8 mouse cellular contexts compared by ENCODE assay signal in genomic region chr5:136988420-136988819, GRCm38 (mm10). TPM values are rescaled to one million over a fixed set of nuclear protein-coding genes. Genes with fewer than 3 reads are reported as not detected.
DNase-seq lines count a peak whose midpoint lies in the region; ATAC-seq and TF ChIP-seq lines count a peak whose summit lies in the region.

No protein-coding gene starts in this region.

- peak overlapping the region; percentile 89 for H3K27ac ChIP-seq in gastrocnemius, adult 2 months
- H3K27ac ChIP-seq in forebrain, embryonic 11.5 days (ENCODE audit: low read depth, low read length) = no peak overlapping the region
- H3K27ac ChIP-seq in intestine, embryonic 15.5 days = 0 out of 2 replicates have a peak overlapping the region, but pooled peaks have one; percentile 17
- H3K27ac ChIP-seq in lung, postnatal 0 days (ENCODE audit: low read length) = no peak overlapping the region
- no peak overlapping the region for H3K27ac ChIP-seq in stomach, postnatal 0 days (replicated peaks)

- DNase-seq in gastrocnemius, adult 2 months = peak; percentile 63
- DNase-seq in gastrocnemius, adult 8-10 months (ENCODE audit: low spot score in 2 of 2) = no peak
- DNase-seq in forebrain, embryonic 11.5 days (ENCODE audit: low spot score) = no peak
- DNase-seq in lung, postnatal 0 days (ENCODE audit: low spot score) = peak; percentile 52
- DNase-seq in stomach, postnatal 0 days (ENCODE audit: low spot score) = no peak

- TF ChIP-seq EP300 in lung, postnatal 0 days (IDR thresholded peaks at IDR 0.05) = no peak
- TF ChIP-seq EP300 in stomach, postnatal 0 days (optimal IDR thresholded peaks at IDR 0.05) = no peak

- H3K4me2 ChIP-seq in forebrain, embryonic 11.5 days (ENCODE audit: low read depth, low read length, severe bottlenecking) = peak overlapping the region; percentile 92
- peak overlapping the region; percentile 76 for H3K4me2 ChIP-seq in intestine, embryonic 15.5 days (replicated peaks)
- H3K4me2 ChIP-seq in lung, postnatal 0 days (replicated peaks; ENCODE audit: low read depth, low read length) = peak overlapping the region; percentile 94
- peak overlapping the region; percentile 93 for H3K4me2 ChIP-seq in stomach, postnatal 0 days (replicated peaks; ENCODE audit: low read depth)

- peak overlapping the region; percentile 91 for H3K4me3 ChIP-seq in gastrocnemius, adult 2 months
- peak overlapping the region; percentile 96 for H3K4me3 ChIP-seq in E14TG2a.4 (replicated peaks; ENCODE audit: low read length)
- peak overlapping the region; percentile 88 for H3K4me3 ChIP-seq in forebrain, embryonic 11.5 days (ENCODE audit: low read depth, low read length)
- peak overlapping the region; percentile 91 for H3K4me3 ChIP-seq in intestine, embryonic 15.5 days (replicated peaks)
- peak overlapping the region; percentile 81; the same call in 1 of the 2 replicates for H3K4me3 ChIP-seq in lung, postnatal 0 days (ENCODE audit: low read depth, low read length)
- H3K4me3 ChIP-seq in stomach, postnatal 0 days (ENCODE audit: low read depth, low read length) = peak overlapping the region; percentile 92

- peak overlapping the region; percentile 98; the same call in 1 of the 2 replicates for H3K9ac ChIP-seq in forebrain, embryonic 11.5 days (ENCODE audit: low read length)
- H3K9ac ChIP-seq in intestine, embryonic 15.5 days = peak overlapping the region; percentile 93
- H3K9ac ChIP-seq in lung, postnatal 0 days (replicated peaks; ENCODE audit: low read depth) = no peak overlapping the region
- no peak overlapping the region; the same call in 1 of the 2 replicates for H3K9ac ChIP-seq in stomach, postnatal 0 days (ENCODE audit: low read length)

- intact Hi-C loops in gastrocnemius, adult 2 months (cut with DNase I) = no loop called here

- H3K9me3 ChIP-seq in E14TG2a.4 (ENCODE audit: low read length) = no peaks in the 10 kb centered on the region
- H3K9me3 ChIP-seq in forebrain, embryonic 11.5 days (ENCODE audit: control insufficient read depth, low read length) = no peaks in the 10 kb centered on the region
- H3K9me3 ChIP-seq in intestine, embryonic 15.5 days = no peaks in the 10 kb centered on the region
- H3K9me3 ChIP-seq in lung, postnatal 0 days (ENCODE audit: low read length) = no peaks in the 10 kb centered on the region
- no peaks in the 10 kb centered on the region for H3K9me3 ChIP-seq in stomach, postnatal 0 days (ENCODE audit: control insufficient read depth, low read length)

- WGBS in forebrain, embryonic 11.5 days = 86% methylated on average over 7 of the region's 7 CpGs
- 52% methylated on average over 7 of the region's 7 CpGs for WGBS in intestine, embryonic 15.5 days
- WGBS in lung, postnatal 0 days = 29% methylated on average over 7 of the region's 7 CpGs
- 38% methylated on average over 7 of the region's 7 CpGs for WGBS in stomach, postnatal 0 days

- H3K36me3 ChIP-seq in E14TG2a.4 (ENCODE audit: insufficient read depth, low read length) = peaks cover 77% of the 10 kb centered on the region
- peaks cover 11% of the 10 kb centered on the region; the same call in 1 of the 2 replicates for H3K36me3 ChIP-seq in forebrain, embryonic 11.5 days (ENCODE audit: control insufficient read depth, insufficient read depth, low read length)
- peaks cover 29% of the 10 kb centered on the region for H3K36me3 ChIP-seq in intestine, embryonic 15.5 days
- H3K36me3 ChIP-seq in lung, postnatal 0 days (ENCODE audit: insufficient read depth, low read length) = peaks cover 21% of the 10 kb centered on the region
- H3K36me3 ChIP-seq in stomach, postnatal 0 days (ENCODE audit: control insufficient read depth, insufficient read depth, low read length) = peaks cover 23% of the 10 kb centered on the region

- H3K27me3 ChIP-seq in E14TG2a.4 (ENCODE audit: insufficient read depth, low read length) = no peaks in the 10 kb centered on the region
- H3K27me3 ChIP-seq in forebrain, embryonic 11.5 days (ENCODE audit: control insufficient read depth, insufficient read depth, low read length) = no peaks in the 10 kb centered on the region
- no peaks in the 10 kb centered on the region for H3K27me3 ChIP-seq in intestine, embryonic 15.5 days (replicated peaks)
- no peaks in the 10 kb centered on the region for H3K27me3 ChIP-seq in lung, postnatal 0 days (replicated peaks; ENCODE audit: insufficient read depth, low read length)
- no peaks in the 10 kb centered on the region for H3K27me3 ChIP-seq in stomach, postnatal 0 days (ENCODE audit: control insufficient read depth, insufficient read depth, low read length)

- no peak for TF ChIP-seq CTCF in gastrocnemius, adult 2 months (IDR thresholded peaks at IDR 0.05)
- TF ChIP-seq CTCF in E14TG2a.4 (conservative IDR thresholded peaks at IDR 0.05; ENCODE audit: low read length) = no peak
- no peak for TF ChIP-seq CTCF in lung, postnatal 0 days (IDR thresholded peaks at IDR 0.05)
- TF ChIP-seq CTCF in stomach, postnatal 0 days (IDR thresholded peaks at IDR 0.05; ENCODE audit: low read depth) = no peak

- H3K4me1 ChIP-seq in E14TG2a.4 (replicated peaks; ENCODE audit: low read depth, low read length) = peaks cover 51% of the 10 kb centered on the region
- peaks cover 2% of the 10 kb centered on the region; the same call in 1 of the 2 replicates for H3K4me1 ChIP-seq in forebrain, embryonic 11.5 days (replicated peaks; ENCODE audit: control insufficient read depth, insufficient read depth, low read length)
- H3K4me1 ChIP-seq in intestine, embryonic 15.5 days (replicated peaks) = peaks cover 13% of the 10 kb centered on the region
- peaks cover 11% of the 10 kb centered on the region for H3K4me1 ChIP-seq in lung, postnatal 0 days (ENCODE audit: insufficient read depth, low read depth, low read length)
- 0 out of 2 replicates have a peak, but pooled peaks cover 2% of the 10 kb centered on the region for H3K4me1 ChIP-seq in stomach, postnatal 0 days (replicated peaks; ENCODE audit: control insufficient read depth, insufficient read depth)

- ATAC-seq in forebrain, embryonic 11.5 days (replicated peaks; ENCODE audit: low FRiP score) = no peak
- no peak for ATAC-seq in intestine, embryonic 15.5 days
- no peak for ATAC-seq in lung, postnatal 0 days
- no peak for ATAC-seq in stomach, postnatal 0 days (ENCODE audit: low FRiP score, low TSS enrichment)
- ATAC-seq in frontal cortex, adult (ENCODE audit: low TSS enrichment) = no peak

RNA-seq across cellular contexts. Expression of gene Znhit1, which starts 0.6 kb away (rescaled TPM):
- total RNA-seq in gastrocnemius, adult 2 months (2021) = 10 to 100 TPM; 61.2 to 79.6 TPM
- total RNA-seq in gastrocnemius, adult 8-10 months (2022) = 10 to 100 TPM; 62.4 to 85.5 (median 72.4) TPM
- polyA plus RNA-seq in forebrain, embryonic 11.5 days (2014; fragmentation: Nextera tagmentation; extraction: Ambion mirVana) = 93.4 and 99.5 TPM in 2 replicates
- 99.9 and 111 TPM in 2 replicates for polyA plus RNA-seq in intestine, embryonic 15.5 days (2015; fragmentation: Nextera tagmentation; extraction: Ambion mirVana)
- polyA plus RNA-seq in lung, postnatal 0 days (2015; fragmentation: Nextera tagmentation; extraction: Ambion mirVana) = 80.8 and 83.9 TPM in 2 replicates
- 81.0 and 89.1 TPM in 2 replicates for polyA plus RNA-seq in stomach, postnatal 0 days (2015; fragmentation: Nextera tagmentation; extraction: Ambion mirVana)

RNA-seq across cellular contexts. Expression of gene Plod3, which starts 1.6 kb away (rescaled TPM):
- total RNA-seq in gastrocnemius, adult 2 months (2021) = 10 to 100 TPM; 15.2 to 20.6 TPM
- total RNA-seq in gastrocnemius, adult 8-10 months (2022) = 10 to 100 TPM; 15.9 to 18.1 (median 17.0) TPM
- polyA plus RNA-seq in forebrain, embryonic 11.5 days (2014; fragmentation: Nextera tagmentation; extraction: Ambion mirVana) = 29.1 and 30.7 TPM in 2 replicates
- 41.1 and 42.8 TPM in 2 replicates for polyA plus RNA-seq in intestine, embryonic 15.5 days (2015; fragmentation: Nextera tagmentation; extraction: Ambion mirVana)
- 38.3 and 41.7 TPM in 2 replicates for polyA plus RNA-seq in lung, postnatal 0 days (2015; fragmentation: Nextera tagmentation; extraction: Ambion mirVana)
- 16.4 and 17.2 TPM in 2 replicates for polyA plus RNA-seq in stomach, postnatal 0 days (2015; fragmentation: Nextera tagmentation; extraction: Ambion mirVana)

RNA-seq across cellular contexts. Expression of gene Cldn15, which starts 22.0 kb away (rescaled TPM):
- total RNA-seq in gastrocnemius, adult 2 months (2021) = 1 to 10 TPM; 2.1 to 2.3 TPM
- 1 to 10 TPM in 3 of 4 experiments, under 1 TPM in 1; 0.99 to 2.0 (median 1.2) TPM for total RNA-seq in gastrocnemius, adult 8-10 months (2022)
- 0.24 TPM in 1 of 2 replicates, not detected in the other for polyA plus RNA-seq in forebrain, embryonic 11.5 days (2014; fragmentation: Nextera tagmentation; extraction: Ambion mirVana)
- 18.4 and 24.9 TPM in 2 replicates for polyA plus RNA-seq in intestine, embryonic 15.5 days (2015; fragmentation: Nextera tagmentation; extraction: Ambion mirVana)
- 10.5 and 11.9 TPM in 2 replicates for polyA plus RNA-seq in lung, postnatal 0 days (2015; fragmentation: Nextera tagmentation; extraction: Ambion mirVana)
- polyA plus RNA-seq in stomach, postnatal 0 days (2015; fragmentation: Nextera tagmentation; extraction: Ambion mirVana) = 5.1 and 6.8 TPM in 2 replicates

RNA-seq across cellular contexts. Expression of gene Fis1, which starts 35.3 kb away (rescaled TPM):
- 100 to 1,000 TPM; 179 to 181 TPM for total RNA-seq in gastrocnemius, adult 2 months (2021)
- total RNA-seq in gastrocnemius, adult 8-10 months (2022) = 100 to 1,000 TPM; 185 to 202 (median 194) TPM
- polyA plus RNA-seq in forebrain, embryonic 11.5 days (2014; fragmentation: Nextera tagmentation; extraction: Ambion mirVana) = 277 and 287 TPM in 2 replicates
- 258 and 259 TPM in 2 replicates for polyA plus RNA-seq in intestine, embryonic 15.5 days (2015; fragmentation: Nextera tagmentation; extraction: Ambion mirVana)
- polyA plus RNA-seq in lung, postnatal 0 days (2015; fragmentation: Nextera tagmentation; extraction: Ambion mirVana) = 318 and 358 TPM in 2 replicates
- polyA plus RNA-seq in stomach, postnatal 0 days (2015; fragmentation: Nextera tagmentation; extraction: Ambion mirVana) = 255 and 270 TPM in 2 replicates

RNA-seq across cellular contexts. Expression of gene Vgf, which starts 37.8 kb away (rescaled TPM):
- total RNA-seq in gastrocnemius, adult 2 months (2021) = not detected
- total RNA-seq in gastrocnemius, adult 8-10 months (2022) = not detected
- 0.32 TPM in 1 of 2 replicates, not detected in the other for polyA plus RNA-seq in forebrain, embryonic 11.5 days (2014; fragmentation: Nextera tagmentation; extraction: Ambion mirVana)
- 0.66 and 0.85 TPM in 2 replicates for polyA plus RNA-seq in intestine, embryonic 15.5 days (2015; fragmentation: Nextera tagmentation; extraction: Ambion mirVana)
- polyA plus RNA-seq in lung, postnatal 0 days (2015; fragmentation: Nextera tagmentation; extraction: Ambion mirVana) = 0.12 and 0.19 TPM in 2 replicates
- 1.8 TPM in 2 replicates for polyA plus RNA-seq in stomach, postnatal 0 days (2015; fragmentation: Nextera tagmentation; extraction: Ambion mirVana)

Comparison
In these comparisons a context has a peak if more than half of its experiments do, and no peak if none do; other contexts are left out.
1. DNase-seq: peak in gastrocnemius, adult 2 months (single experiment) and lung, postnatal 0 days (single experiment); none in gastrocnemius, adult 8-10 months (0 of 2), forebrain, embryonic 11.5 days (single experiment) and stomach, postnatal 0 days (single experiment).
2. H3K27ac ChIP-seq: peak in gastrocnemius, adult 2 months (single experiment) and intestine, embryonic 15.5 days (single experiment); none in forebrain, embryonic 11.5 days (single experiment), lung, postnatal 0 days (single experiment) and stomach, postnatal 0 days (single experiment).
3. H3K9ac ChIP-seq: peak in forebrain, embryonic 11.5 days (single experiment) and intestine, embryonic 15.5 days (single experiment); none in lung, postnatal 0 days (single experiment) and stomach, postnatal 0 days (single experiment).
4. Peak in every context shown above with its lines, with median percentiles within 50 percentile points of each other: H3K4me3 ChIP-seq and H3K4me2 ChIP-seq.